Mouse (Mus musculus): ENCODE results near the gene Gabbr1. TPM values are rescaled to one million over a fixed set of nuclear protein-coding genes. Genes with fewer than 3 reads are reported as not detected.

Gene Gabbr1
- total RNA-seq, 2 experiments from 2014 or later, result 16.9 TPM

DNA sequence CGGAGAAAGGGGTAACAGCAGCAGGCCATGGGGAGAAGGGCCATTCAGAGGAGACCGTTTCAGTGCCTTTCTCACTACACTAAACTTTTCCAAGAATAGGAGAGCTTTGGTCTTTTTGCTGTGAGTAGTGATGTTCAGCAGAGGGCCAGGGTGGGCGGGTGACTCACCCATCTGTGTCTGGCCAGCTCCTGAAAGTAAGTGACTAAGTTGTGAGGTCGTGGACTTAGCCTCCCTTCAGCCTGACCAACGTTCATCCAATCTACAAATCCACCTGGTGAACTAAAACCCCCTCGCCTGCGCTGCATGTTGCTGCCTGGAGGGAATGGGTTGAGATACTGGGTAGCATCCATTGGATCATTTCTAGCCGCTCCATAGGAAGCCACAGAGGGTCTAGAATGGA is 24.4 kb downstream of the Gabbr1 start:
- intact Hi-C loops (cut with DNase I), result no loop called here
- DNase-seq, result no peak

- DNase-seq, result no peak
- intact Hi-C loops (cut with DNase I), result no loop called here
Measured at GRCm38 (mm10) chr17:37072080-37072729, 26.4 kb downstream of the Gabbr1 start.

GRCm38 (mm10) chr17:37072730-37073276 is 27.0 kb downstream of the Gabbr1 start:
- intact Hi-C loops (cut with DNase I), result no loop called here
- no peak for DNase-seq

DNA sequence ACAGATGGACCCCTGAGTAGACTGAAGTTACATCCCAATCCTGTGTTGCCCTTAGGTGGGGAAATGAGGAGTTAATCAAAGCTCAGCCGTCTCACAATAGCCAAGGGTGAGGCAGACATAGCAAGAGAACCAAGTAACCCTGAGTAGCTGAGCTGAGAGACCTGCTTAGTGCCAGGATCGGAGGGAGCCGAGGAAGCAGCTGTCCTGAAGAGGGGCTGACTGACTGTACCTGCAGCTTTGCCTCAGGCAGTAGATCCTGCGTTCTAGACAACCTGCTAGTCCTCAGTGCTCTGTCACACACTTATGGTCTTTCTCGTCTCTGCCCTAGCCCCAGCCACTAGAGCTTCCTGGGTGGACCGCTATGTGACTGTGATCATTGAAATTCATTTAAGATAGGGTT is 29.4 kb downstream of the Gabbr1 start:
- no peak for DNase-seq
- intact Hi-C loops (cut with DNase I), result no loop called here

DNA sequence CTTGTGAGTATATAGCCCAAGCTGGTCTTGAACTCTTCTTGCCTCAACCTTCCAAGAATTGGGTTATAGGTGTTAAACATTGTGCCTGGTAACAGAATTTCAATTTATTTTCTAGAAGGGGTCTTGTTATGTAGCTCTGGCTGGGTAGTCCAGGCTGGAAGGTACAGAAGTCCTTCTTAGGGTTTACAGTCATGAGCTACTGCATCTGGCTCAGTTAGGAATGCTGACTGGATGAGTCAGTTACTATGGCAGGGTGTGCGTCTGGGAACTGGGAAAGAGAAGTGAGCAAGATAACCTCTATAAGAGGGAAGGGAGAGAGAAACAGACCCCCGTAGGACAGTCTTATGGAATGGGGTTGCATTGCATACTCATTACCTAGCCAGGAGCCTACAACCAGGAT is 30.0 kb downstream of the Gabbr1 start:
- intact Hi-C loops (cut with DNase I), result no loop called here
- DNase-seq, result no peak

- DNase-seq, result no peak
- intact Hi-C loops (cut with DNase I), result no loop called here
Measured at GRCm38 (mm10) chr17:37078193-37078592, 32.4 kb downstream of the Gabbr1 start.

- intact Hi-C loops (cut with DNase I), result no loop called here
- no peak for DNase-seq
Measured at GRCm38 (mm10) chr17:37078990-37079389, 33.2 kb downstream of the Gabbr1 start.

GRCm38 (mm10) chr17:37080119-37080518 is 34.4 kb downstream of the Gabbr1 start:
- intact Hi-C loops (cut with DNase I), result no loop called here
- DNase-seq, result peak; percentile 26 to 36

GRCm38 (mm10) chr17:37081659-37082058 is 35.9 kb downstream of the Gabbr1 start:
- intact Hi-C loops (cut with DNase I), result no loop called here
- no peak for DNase-seq

DNA sequence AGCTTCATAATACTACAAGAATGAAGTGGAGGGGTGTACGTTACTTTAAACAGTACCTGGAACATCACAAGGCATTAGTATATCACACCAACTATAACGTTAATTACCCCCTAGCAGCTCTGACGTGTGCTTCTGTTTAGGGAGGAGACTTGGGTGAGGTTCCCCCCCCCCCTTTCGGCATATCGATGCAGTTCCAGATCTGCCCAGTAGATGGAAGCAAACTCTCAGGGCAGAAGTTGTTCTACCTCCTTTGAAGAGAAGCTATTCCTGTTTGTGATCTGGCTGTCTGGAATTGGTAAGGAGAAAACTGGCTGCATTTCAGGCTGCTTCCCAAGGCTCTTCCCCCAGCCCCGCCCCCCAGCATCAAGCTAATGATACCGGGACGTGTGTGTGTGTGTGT is 37.6 kb downstream of the Gabbr1 start:
- peak; percentile 66 to 76 for DNase-seq
- intact Hi-C loops (cut with DNase I), result loop anchor here (1.0 kb wide), 1 partner anchor 120 kb away; no protein-coding TSS in a partner anchor

GRCm38 (mm10) chr17:37084632-37085031 is 38.9 kb downstream of the Gabbr1 start:
- no peak for DNase-seq
- intact Hi-C loops (cut with DNase I), result no loop called here

DNA sequence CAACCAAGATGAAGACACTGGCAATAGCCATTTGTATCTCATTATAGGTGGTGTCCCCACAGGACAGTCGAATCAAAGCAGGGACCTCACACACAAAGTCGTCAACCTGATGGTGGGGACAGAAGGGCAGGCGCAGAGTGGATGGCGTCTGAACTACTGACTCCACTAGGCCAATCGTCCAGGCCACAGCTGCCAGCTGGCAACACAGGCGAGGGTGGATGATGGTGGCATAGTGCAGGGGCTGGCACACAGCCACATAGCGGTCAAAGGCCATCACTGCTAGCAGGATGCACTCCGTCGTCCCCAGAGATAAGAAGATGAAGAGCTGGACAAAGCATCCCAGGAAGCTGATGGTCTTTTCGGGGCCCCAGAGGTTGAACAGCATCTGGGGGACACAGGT is 39.8 kb downstream of the Gabbr1 start:
- DNase-seq, result no peak
- intact Hi-C loops (cut with DNase I), result no loop called here

DNA sequence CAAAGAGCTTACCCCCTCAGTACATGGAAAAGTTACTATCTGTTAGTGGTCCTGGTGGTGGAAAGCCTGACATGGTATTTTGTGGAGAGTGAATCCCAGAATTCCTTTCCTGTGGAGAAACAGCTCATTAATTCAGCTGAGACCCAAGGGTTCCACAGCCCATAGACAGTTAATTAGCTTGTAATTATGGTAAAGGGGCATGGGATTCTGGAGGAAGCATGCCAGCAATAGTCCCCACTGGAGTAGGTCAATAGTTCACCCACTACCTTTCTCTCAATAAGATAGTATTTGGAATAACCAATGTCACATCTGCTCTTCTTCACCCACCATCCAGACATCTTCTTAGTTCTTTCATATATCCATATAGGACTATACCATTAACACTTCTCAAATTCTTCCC is 42.6 kb downstream of the Gabbr1 start, which contains the start of gene Olfr90:
Olfr90 (minus strand) TSS at position 101 of the 400 bp plus-strand sequence.
- intact Hi-C loops (cut with DNase I), result no loop called here

DNA sequence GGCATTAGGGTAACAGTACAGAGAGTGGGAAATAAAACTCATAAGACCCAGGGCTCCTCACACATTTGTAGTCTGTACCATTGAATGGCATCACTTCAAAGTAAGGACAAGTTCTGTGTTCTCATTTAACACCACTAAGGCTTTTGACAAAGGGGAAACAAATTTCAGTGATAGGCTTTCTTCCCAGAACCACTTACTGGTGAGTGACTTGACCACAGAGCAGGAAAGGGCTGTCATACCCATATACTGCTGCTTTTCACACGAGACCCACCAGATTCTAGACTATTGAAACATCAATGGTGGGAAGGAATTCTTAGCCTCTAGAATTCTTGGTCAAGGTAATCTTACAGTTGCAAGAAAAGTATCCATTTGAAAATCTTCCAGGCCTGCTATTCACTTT is 46.4 kb downstream of the Gabbr1 start:
- no peak for DNase-seq
- intact Hi-C loops (cut with DNase I), result no loop called here

More for the DNA sequence above, 42.6 kb downstream of the Gabbr1 start, which contains the start of gene Olfr90:
- DNase-seq, result no peak

- intact Hi-C loops (cut with DNase I), result no loop called here
Measured at GRCm38 (mm10) chr17:37093289-37093688, 47.5 kb downstream of the Gabbr1 start.

DNA sequence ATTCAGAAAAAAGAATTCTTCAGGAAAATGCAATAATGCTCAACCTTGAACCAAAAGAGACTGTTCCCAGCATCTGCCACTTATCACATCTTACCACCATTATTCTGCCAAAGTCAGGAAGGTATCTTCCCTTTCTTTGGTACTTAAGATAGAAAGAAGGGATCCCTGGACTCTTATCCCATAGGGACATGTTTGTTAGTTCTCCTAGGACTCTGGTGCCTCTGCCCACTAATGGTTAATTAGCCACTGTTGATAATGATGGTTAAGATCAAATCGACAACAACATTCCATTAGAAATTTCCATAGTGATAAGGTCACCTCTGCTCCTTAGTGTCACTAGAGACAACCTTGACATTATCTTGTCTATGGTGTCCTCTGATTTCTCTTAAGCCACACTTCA is 52.4 kb downstream of the Gabbr1 start, which contains the start of gene Olfr91:
Olfr91 (minus strand) TSS at position 101 of the 400 bp plus-strand sequence.
- intact Hi-C loops (cut with DNase I), result no loop called here
- no peak for DNase-seq

More at GRCm38 (mm10) chr17:37093289-37093688, 47.5 kb downstream of the Gabbr1 start:
- no peak for DNase-seq

DNA sequence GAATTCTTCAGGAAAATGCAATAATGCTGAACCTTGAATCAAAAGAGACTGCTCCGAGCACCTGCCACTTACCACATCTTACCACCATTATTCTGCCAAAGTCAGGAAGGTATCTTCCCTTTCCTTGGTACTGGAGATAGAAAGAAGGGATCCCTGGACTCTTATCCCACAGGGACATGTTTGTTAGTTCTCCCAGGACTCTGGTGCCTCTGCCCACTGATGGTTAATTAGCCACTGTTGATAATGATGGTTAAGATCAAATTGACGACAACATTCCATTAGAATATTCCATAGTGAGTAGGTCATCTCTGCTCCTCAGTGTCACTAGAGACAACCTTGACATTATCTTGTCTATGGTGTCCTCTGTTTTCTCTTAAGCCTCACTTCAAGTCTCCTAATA is 74.2 kb downstream of the Gabbr1 start, which contains the start of gene Olfr92:
Olfr92 (minus strand) TSS at position 101 of the 400 bp plus-strand sequence.
- no peak for DNase-seq
- intact Hi-C loops (cut with DNase I), result loop anchor here (2.0 kb wide), 1 partner anchor 63 kb away; no protein-coding TSS in a partner anchor

Other genes with a start within 250 kb of the Gabbr1 start
- not detected for gene H2-M10.6, start 233.8 kb upstream of the Gabbr1 start, total RNA-seq (2021)
- gene Trim26, start 208.8 kb upstream of the Gabbr1 start, total RNA-seq (2021), result 10 to 100 TPM; 20.6 to 23.4 TPM
- not detected for gene Trim15, start 178.8 kb upstream of the Gabbr1 start, total RNA-seq (2021)
- 1 to 10 TPM; 2.0 to 2.5 TPM for gene Trim10, start 176.4 kb upstream of the Gabbr1 start, total RNA-seq (2021)
- not detected for gene Trim40, start 155.8 kb upstream of the Gabbr1 start, total RNA-seq (2021)
- not detected for gene Trim31, start 147.8 kb upstream of the Gabbr1 start, total RNA-seq (2021)
- gene Rnf39, start 103.0 kb upstream of the Gabbr1 start, total RNA-seq (2021), result under 1 TPM; 0.49 to 0.57 TPM
- gene Ppp1r11, start 94.2 kb upstream of the Gabbr1 start, total RNA-seq (2021), result 10 to 100 TPM; 62.2 to 68.6 TPM
- gene Znrd1, start 87.4 kb upstream of the Gabbr1 start, total RNA-seq (2021), result 10 to 100 TPM; 21.4 to 26.9 TPM
- 1 to 10 TPM; 8.5 to 9.9 TPM for gene Znrd1as, start 87.4 kb upstream of the Gabbr1 start, total RNA-seq (2021)
- not detected for gene 2410137M14Rik, start 64.7 kb upstream of the Gabbr1 start, total RNA-seq (2021)
- gene H2-M5, start 56.4 kb upstream of the Gabbr1 start, total RNA-seq (2021), result under 1 TPM; 0.15 to 0.31 TPM
- gene Zfp57, start 44.8 kb upstream of the Gabbr1 start, total RNA-seq (2021), result 1 to 10 TPM; 3.7 to 4.6 TPM
- gene Mog, start 22.6 kb upstream of the Gabbr1 start, total RNA-seq (2021), result not detected
- not detected for gene Olfr90, start 42.5 kb downstream of the Gabbr1 start, total RNA-seq (2021)
- gene Olfr91, start 52.3 kb downstream of the Gabbr1 start, total RNA-seq (2021), result not detected
- gene Olfr92, start 74.1 kb downstream of the Gabbr1 start, total RNA-seq (2021), result not detected
- gene Olfr93, start 115.5 kb downstream of the Gabbr1 start, total RNA-seq (2021), result not detected
- gene Ubd, start 147.9 kb downstream of the Gabbr1 start, total RNA-seq (2021), result under 1 TPM in 1 of 2 experiments, not detected in 1; 0.80 TPM
- not detected for gene Olfr94, start 155.0 kb downstream of the Gabbr1 start, total RNA-seq (2021)
- not detected for gene Olfr95, start 167.2 kb downstream of the Gabbr1 start, total RNA-seq (2021)
- gene Olfr96, start 174.2 kb downstream of the Gabbr1 start, total RNA-seq (2021), result not detected
- not detected for gene Olfr97, start 191.4 kb downstream of the Gabbr1 start, total RNA-seq (2021)
- not detected for gene Olfr98, start 217.8 kb downstream of the Gabbr1 start, total RNA-seq (2021)
- gene H2-M3, start 224.3 kb downstream of the Gabbr1 start, total RNA-seq (2021), result 1 to 10 TPM; 2.3 to 2.4 TPM
- not detected for gene Olfr99, start 237.5 kb downstream of the Gabbr1 start, total RNA-seq (2021)